Mouse (Mus musculus): Measurements from ENCODE around the gene Wdr13. TPM values are rescaled to one million over a fixed set of nuclear protein-coding genes. Genes with fewer than 3 reads are reported as not detected.

The Wdr13 gene
- polyA plus RNA-seq, 1 experiment = 40.4 TPM

DNA sequence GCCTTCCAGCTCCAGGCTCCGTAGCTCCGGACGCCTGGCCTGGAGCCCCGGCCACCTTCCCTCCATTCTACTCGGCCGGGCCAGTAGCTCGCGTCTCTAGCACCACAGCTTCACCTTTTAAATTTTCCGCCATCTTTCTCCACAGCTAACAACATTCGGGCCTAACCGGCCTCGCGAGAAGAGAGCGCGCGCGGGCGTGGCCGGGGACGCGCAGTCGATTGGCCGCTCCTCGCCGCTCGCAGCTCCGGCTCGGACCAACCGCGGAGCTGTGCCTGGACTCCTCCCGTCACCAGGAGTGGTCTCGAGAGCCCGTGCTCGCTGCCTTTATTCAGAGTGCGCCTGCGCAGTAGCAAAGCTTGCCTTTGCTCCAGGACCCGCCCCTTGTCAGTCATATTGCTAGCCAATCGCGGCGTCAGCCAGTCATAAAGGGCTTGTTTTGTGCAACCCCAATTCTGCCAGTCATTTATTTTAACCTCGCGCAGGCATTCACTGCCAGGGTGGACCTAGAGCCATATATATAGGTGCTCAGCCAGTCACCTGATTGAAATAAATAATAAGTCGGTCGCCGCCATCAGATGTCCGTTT, 58.2 kb downstream of the Wdr13 start, which contains the start of gene Suv39h1:
Suv39h1 (minus strand) TSS at position 331 of the 585 bp plus-strand sequence.
- no peak for TF ChIP-seq GATA1 (IDR thresholded peaks at IDR 0.05; ENCODE audit: low read length)

DNA sequence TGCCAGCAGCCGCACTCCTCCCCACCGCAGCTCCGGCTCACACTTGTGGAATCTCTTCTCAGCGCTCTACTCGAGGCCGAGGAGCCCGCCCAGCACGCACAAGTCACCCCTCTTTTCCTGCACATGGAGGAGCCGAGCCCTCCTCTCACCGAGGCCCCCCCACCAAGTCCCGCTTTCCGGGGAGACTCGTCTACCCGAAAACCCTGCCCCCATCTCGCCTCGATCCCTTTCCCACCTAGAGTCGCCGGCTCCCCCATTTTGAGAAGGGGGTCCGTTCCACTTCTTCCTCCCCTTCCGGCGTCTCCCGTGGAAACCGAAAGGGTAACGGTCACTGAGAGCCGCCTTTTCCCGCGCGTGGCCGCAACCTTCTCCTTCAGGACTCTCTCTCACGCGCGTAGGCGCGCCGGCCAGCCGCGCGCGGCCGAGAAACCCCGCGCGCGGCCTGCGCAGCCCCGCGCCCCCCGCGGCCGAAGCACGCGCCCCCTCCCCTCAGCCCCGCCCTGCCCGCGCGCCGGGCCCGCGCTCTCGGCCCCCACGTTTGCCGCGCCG, 58.7 kb downstream of the Wdr13 start:
- TF ChIP-seq GATA1 (IDR thresholded peaks at IDR 0.05; ENCODE audit: low read length) = no peak

Other genes starting within 250 kb of the Wdr13 start
- 60.7 and 69.5 TPM in 2 replicates for gene Slc35a2, start 248.9 kb downstream of the Wdr13 start, polyA plus RNA-seq (2012)
- 179 and 197 TPM in 2 replicates for gene Pqbp1, start 233.6 kb downstream of the Wdr13 start, polyA plus RNA-seq (2012)
- 129 and 177 TPM in 2 replicates for gene Timm17b, start 233.5 kb downstream of the Wdr13 start, polyA plus RNA-seq (2012)
- not detected in 2 replicates for gene Gm10491, start 225.1 kb downstream of the Wdr13 start, polyA plus RNA-seq (2012)
- not detected in 2 replicates for gene Gm10490, start 223.3 kb downstream of the Wdr13 start, polyA plus RNA-seq (2012)
- not detected in 2 replicates for gene Pcsk1n, start 213.1 kb downstream of the Wdr13 start, polyA plus RNA-seq (2012)
- gene Eras, start 204.3 kb downstream of the Wdr13 start, polyA plus RNA-seq (2012) = not detected in 2 replicates
- 2.6 and 3.2 TPM in 2 replicates for gene Hdac6, start 185.0 kb downstream of the Wdr13 start, polyA plus RNA-seq (2012)
- gene Gata1, start 154.8 kb downstream of the Wdr13 start, polyA plus RNA-seq (2012) = 1,486 and 2,392 TPM in 2 replicates
- not detected in 2 replicates for gene Glod5, start 114.4 kb downstream of the Wdr13 start, polyA plus RNA-seq (2012)
- 19.8 and 22.2 TPM in 2 replicates for gene Suv39h1, start 58.1 kb downstream of the Wdr13 start, polyA plus RNA-seq (2012)
- 177 and 230 TPM in 2 replicates for gene Was, start 42.4 kb downstream of the Wdr13 start, polyA plus RNA-seq (2012)
- gene Rbm3, start 13.0 kb upstream of the Wdr13 start, polyA plus RNA-seq (2012) = 55.5 and 225 TPM in 2 replicates
- gene Tbc1d25, start 43.3 kb upstream of the Wdr13 start, polyA plus RNA-seq (2012) = 4.8 and 6.5 TPM in 2 replicates
- 2.6 and 3.6 TPM in 2 replicates for gene Ebp, start 60.6 kb upstream of the Wdr13 start, polyA plus RNA-seq (2012)
- gene Porcn, start 73.6 kb upstream of the Wdr13 start, polyA plus RNA-seq (2012) = 5.0 TPM in 2 replicates
- gene Ftsj1, start 119.5 kb upstream of the Wdr13 start, polyA plus RNA-seq (2012) = 17.1 and 19.7 TPM in 2 replicates
- 0.45 and 6.2 TPM in 2 replicates for gene Slc38a5, start 138.2 kb upstream of the Wdr13 start, polyA plus RNA-seq (2012)
- not detected in 2 replicates for gene Ssxb10, start 194.5 kb upstream of the Wdr13 start, polyA plus RNA-seq (2012)
- gene Ssxb9, start 234.1 kb upstream of the Wdr13 start, polyA plus RNA-seq (2012) = not detected in 2 replicates

Data from G1E-ER4 (cell line).